Mouse (Mus musculus) layer of hippocampus, postnatal 36 days (tissue): Measurements from ENCODE around the gene 4930486L24Rik. TPM values are rescaled to one million over a fixed set of nuclear protein-coding genes. Genes with fewer than 3 reads are reported as not detected.
"Not testable (repeated sequence)": the region's sequence is repeated elsewhere in the genome, so short reads cannot be mapped to it uniquely, and the experiment has no call there.

Experiments
- DNase-seq, 2 experiments: peaks; one replicate each; pipeline ENCODE4 v3.0.0; 2022
- total RNA-seq, 2 experiments: library from RNA; stranded (reverse); gene quantifications; 2 replicates each; pipeline ENCODE4 v1.2.3; 2021

The 4930486L24Rik gene
- total RNA-seq, result not detected

DNA sequence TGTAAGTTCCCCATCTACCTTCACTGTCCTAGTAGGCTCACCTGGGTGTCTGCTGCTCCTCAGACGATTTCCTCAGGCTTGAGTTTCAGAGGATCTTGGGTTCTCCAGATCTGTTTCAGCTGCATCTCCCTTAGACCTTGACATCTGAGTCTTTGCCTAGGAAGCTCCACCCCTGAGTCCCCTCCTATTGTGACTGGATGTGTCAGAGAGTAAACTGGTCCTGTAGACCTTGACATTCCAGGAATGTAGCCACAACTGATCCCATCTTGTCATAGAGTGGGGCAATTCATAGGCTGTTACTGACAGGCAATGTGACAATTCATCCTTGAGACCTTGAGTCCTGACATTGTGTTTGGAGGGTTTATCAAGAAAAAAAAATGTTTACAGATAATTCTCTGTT, at the start of gene 4930486L24Rik:
TSS of gene 4930486L24Rik (minus strand) at position 195 of the 400 bp plus-strand sequence.
- DNase-seq, result no peak

DNA sequence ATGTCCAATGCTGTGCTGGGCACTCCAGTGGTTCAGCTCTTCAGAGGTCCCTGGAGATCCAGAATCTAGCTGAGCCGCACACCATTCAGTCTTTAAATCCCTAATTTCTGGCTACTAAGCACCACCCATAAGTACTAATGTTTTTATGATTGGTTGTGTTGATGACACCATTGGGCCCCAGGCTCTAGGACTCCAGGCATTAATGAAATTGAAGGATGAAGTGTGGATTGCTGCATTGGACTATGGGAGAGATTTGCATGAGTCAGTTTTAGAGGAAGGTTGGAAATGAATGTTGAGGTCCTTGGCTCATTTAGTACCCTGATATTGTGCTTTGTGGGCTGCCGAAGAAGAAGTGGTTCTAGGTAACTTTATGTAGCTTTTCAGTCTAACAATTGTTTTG, 40.5 kb upstream of the 4930486L24Rik start, which contains the start of gene Tpbpb:
TSS of gene Tpbpb (minus strand) at position 101 of the 400 bp plus-strand sequence.
- not testable (repeated sequence) for DNase-seq

DNA sequence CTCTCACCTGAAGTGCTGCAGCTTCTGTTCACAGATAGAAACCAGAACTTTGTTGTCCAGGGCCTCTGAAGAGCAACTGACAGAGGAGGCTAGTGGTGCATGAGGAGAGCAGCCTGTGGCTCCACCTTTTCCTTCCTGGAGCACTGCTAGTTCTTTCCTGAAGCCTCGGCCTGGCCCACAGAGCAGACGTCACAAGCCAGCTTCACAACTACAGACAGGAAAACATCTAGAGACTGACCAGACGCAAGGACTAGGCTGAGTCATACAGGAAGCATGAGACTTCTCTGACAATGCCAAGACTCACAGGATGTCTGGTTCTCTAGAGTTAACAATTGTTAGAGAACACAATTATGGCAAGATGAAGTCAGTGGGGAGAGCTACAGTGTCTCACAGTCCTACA, 33.1 kb upstream of the 4930486L24Rik start, which contains the start of gene Ctla2b:
TSS of gene Ctla2b (minus strand) at position 120 of the 400 bp plus-strand sequence.
- no peak for DNase-seq

DNA sequence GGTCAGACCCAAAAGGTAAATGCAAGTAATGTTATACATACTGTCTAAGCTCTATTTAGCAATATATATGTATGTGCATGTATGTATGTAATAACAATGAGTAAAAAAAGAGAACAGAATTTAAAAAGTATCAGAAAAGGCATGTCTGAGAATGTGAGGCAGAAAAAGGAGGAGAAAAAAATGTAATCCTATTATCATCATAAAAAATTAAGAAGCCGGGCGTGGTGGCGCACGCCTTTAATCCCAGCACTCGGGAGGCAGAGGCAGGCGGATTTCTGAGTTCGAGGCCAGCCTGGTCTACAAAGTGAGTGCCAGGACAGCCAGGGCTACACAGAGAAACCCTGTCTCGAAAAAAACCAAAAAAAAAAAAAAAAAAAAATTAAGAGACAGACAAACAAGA, 32.5 kb upstream of the 4930486L24Rik start, which contains the start of gene Gm49392:
TSS of gene Gm49392 (minus strand) at position 101 of the 400 bp plus-strand sequence.
- not testable (repeated sequence) for DNase-seq

DNA sequence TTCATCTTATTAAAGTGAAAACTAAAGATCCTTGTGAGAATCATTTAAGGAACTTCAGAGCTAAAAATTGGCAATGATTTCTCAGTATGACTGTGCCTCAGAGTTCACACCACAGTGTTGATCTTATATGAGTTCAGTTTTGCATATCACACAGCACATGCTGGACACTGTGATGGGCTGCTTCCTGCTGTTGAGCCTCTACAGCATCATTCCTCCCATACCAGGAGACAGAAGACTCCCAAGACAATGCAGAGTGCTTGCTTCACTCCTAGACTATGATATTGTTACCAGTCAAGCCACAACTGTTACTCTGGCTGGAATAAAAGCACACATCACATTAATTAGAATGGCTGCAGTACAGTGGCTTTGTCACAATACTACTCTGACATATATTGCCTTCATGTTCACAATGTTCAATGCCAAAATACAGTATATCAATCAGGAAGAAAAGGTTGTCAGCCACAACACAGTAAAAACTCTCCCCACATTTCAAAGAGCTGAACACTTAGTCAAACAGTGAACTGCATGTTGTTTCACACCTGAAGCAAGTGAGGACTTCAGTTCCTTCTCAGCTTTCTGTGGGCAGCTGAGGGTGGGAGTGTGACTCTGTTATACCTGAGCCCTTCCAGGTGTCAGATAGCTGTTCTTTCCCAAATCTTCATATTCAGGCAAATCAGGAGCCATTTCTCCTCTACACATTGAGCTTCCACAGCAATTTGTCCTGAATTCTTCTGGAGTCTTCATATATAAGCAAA, 31.3 kb upstream of the 4930486L24Rik start:
- DNase-seq, result no peak

DNA sequence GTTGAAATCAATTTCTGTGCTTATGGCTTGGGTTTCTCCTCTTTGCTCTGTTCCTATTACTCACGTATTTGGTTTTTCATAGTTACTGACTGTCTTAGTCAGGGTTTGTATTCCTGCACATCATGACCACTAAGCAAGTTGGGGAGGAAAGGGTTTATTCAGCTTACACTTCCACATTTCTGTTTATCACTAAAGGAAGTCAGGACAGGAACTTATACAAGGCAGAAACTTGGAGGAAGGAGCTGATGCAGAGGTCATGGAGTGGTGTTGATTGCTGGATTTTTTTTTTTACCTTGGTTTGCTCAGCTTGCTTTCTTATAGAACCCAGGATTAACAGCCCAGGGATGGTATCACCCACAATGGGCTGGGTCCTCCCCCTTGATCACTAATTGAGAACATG, 28.0 kb upstream of the 4930486L24Rik start:
- DNase-seq, result no peak

DNA sequence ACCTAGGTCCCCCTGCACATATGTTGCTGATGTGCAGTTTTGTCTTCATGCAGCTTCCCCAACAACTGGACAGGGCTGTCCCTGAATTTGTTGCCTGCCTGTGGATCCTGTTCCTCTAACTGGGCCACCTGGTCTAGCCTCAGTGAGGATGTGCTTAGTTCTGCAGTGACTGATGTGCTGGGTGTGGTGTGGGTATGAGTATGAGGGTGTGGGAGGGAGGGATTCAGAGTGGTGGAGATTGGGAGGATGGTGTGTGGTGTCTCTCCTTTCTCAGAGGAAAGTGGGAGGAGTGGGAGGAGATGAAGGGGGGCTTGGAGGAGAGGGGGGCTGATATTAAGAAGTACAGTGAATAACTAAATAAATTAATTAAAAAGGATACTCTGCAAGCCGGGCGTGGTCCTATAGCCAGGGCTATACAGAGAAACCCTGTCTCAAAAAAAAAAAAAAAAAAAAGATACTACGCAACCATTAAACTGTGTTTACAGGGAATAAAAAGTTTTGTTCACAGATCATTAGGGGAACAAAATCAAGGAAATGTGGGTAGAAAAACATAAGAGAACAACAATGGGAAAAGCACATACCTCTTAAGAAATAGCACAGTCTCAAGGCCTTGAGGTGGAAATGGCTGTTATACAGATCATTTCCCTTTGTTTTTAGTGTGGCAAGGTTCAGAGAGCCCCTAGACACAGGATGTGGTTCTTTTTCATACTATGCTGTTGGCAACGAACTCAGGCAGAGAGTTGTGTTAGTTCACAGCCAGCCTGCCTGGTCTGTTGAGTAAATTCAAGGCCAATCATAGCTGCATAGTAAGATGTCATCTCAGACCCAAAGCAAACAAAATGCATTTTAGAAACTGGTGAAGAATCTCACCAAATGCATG, 15.8 kb downstream of the 4930486L24Rik start:
- DNase-seq, result no peak

DNA sequence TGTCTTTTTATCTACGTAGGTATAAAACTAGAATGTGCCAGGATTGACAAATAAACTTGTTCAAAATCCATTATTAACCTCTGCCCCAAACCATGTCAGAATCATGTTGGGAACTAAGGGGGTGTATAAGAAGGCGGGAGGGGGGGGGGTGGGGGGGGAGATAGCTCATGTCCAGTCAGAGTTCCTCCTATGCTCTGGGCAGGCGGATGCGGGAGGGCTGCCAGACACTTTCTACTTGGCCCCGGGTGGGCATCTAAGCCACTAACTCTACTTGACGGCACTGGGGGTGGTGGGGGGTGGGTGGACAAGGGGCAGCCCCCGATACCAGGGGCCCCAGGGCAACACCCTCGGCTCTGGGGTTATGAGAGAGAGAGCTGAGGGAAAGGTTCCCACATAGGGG, 21.1 kb downstream of the 4930486L24Rik start:
- DNase-seq, result no peak

DNA sequence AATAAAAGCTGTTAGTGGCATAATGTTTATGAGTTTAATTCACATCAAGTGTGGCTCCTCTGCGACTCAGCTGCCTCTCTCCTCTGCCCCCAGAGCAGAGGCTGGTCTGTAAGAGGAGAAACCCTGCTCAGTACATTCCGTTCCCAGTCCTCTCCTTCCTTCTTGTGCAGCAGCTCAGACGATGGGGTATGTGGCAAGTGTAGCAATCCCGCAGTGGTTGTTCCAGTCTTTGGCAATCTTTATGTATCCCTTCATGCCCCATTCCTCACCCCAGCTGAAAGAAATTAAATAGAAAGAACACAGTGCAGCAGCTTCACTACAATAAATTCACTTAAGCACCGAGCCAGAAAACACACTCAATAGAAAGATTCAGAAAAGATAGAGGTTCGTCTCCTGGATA, 21.6 kb downstream of the 4930486L24Rik start:
- no peak for DNase-seq

DNA sequence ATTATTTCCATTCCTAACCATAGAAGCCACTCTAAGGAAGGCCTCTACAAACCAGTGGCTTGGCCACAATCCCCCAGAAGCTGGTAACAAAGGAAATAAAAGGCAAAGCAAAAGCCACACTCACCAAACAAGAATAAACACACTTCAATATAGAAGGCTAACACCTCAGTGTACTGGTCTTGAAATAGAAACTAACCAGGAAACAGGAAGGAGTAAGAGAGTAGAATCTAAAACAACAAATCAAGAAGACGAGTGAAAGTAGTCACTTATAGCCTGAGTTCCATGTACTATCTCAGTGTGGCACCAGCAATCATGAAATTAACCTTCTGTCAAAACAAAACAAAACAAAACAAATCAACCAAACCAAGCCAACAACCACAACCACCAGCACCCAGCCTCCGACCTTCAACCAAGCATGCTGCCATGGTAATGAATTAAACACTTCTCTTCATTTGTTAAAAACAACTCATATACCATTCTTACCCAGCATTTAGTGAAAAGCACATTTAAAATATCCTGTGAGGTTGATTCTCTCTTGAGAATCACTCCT, 24.8 kb downstream of the 4930486L24Rik start:
- no peak for DNase-seq

DNA sequence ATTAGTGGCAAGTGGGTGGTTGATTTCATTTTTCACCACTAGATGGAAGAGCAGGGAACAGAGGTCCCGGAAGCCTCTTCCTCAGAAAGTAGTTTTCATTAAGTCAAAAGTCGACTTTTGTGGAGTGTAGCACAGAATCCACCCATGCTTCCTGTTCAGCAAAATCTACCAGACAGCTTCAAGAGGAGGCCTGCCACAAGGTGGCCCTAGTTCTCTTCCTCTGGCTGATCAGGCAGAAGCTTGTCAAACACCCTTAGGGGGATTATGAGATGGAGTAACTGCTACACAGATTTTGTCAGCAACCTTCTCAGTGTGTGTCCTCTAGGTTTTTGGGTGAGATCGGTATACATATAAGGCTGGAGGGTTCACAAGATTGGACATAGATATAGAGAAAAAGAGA, 38.2 kb downstream of the 4930486L24Rik start:
- DNase-seq, result no peak

DNA sequence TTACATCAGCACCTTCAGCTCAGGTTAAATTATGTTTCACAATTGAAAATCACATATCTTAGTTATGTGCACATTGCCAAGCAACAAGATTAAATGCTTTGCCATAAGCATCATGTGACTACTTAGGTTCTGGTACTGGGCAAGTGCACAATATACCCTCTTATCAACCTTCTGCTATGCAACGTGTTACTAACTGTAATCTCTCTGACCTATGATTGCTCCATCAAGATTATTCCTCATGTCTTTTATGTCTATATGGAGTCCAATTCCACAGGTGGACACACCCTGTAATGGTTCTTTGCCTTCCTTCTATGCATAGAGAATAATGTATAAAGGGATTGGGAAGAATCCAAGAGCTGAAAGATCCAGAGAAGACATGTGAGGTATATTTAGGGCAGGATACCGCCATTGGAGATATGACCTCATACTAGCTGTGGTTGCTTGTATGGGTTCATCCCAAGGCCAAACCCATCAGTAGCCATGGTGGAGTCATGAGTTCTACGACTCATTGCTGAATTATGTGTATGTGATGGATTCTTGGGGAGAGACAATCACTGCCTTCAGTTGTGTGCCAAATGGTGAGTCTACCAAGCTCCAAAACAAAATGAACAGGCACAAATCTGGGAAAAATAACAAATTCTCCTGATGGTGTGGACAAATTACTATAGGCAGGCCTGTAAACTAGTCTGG, 43.6 kb downstream of the 4930486L24Rik start:
- no peak for DNase-seq

DNA sequence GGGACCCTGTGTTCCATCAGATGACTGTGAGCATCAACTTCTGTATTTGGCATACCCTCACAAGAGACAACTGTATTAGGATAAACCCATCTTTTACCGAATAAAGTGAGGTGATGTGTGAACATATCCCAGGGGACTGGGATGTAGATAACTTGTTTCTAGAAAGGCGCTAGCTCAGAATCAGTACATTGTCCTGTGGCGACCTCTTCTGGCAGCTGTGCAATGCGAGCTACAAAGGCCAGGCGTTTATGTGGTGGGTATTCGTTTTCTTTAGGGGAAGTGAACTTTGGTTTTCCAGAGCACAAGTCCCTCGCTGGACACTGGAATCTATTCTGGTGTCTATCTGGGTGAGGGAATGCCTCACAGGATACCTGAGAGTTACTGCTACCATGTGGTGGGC, 44.8 kb downstream of the 4930486L24Rik start:
- peak; percentile 15 to 16 for DNase-seq

DNA sequence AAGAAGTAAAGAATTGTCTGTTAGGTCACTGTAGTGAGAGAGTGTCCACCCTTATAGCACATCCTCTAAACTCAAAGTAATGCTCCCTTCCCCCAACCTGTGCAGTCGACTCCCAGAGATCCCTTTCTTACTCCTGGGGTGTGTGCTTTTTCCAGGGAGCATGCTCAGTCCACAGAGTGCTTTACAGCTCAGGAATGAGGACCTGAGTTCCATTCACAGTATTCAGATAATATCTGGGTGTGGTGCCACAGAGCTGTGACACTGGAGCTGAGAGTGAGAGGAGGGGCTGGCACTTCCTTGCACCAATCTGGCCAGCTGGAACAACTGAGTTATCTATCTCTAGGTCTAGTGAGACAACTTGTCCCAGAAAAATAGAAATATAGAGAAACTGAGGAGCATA, 50.6 kb downstream of the 4930486L24Rik start:
- DNase-seq, result no peak

DNA sequence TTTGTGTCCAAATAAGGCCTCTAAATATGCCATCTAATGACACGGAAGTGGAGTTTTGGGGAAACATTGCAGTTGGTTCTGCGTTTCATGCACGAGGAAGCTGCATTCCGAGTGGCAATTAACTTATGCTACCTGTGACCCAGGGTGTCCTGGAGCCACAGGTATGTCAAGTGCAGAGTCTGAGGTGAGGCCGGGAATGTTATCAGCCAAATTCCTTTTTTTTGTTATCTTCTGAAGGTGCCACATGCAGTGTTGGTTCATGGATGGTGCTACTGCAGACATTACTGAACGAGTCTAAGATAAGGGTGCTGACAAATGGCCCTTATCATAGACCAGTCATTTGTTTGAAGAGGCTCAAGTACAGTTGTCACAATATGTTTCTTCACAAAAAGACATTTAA, 51.5 kb downstream of the 4930486L24Rik start:
- no peak for DNase-seq

DNA sequence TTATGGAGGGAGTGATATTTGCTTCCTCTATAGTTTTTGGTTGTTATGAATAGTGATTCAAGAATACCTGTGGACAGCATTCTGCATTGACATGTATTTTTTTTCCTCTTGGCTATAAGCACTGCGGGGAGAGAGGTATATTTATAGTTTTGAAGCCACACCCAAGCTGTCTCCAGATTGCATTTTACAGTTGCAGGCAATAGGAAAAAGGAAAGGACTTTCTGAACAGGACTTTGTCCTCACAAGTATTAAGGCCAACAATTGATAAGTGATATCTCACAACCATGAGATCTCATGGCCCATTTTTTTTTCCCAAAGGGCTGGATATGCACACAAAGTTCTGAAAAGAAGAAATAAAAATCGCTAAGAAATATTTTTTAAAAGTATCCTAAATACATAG, 54.6 kb downstream of the 4930486L24Rik start:
- no peak for DNase-seq

DNA sequence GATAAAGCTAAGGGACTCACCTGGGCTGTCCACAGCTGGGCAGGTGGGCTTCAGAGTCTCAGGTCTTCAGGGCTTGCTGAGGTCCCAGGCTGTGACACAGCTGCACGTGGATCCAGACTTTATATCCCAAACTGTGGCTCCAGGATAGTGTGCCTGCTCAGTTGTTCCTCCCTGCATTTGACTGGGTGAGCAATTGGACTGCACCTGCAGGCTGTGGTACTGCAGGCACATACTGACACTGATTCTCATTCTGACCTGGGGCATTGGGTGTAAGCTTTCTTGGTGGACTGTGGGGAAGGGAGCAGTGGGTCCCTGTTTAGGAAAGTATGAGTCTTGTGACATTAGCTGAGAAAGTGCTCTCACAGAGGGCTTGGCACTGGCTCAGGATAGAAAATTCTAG, 61.5 kb downstream of the 4930486L24Rik start, which contains the start of gene Ctsll3:
TSS of gene Ctsll3 (minus strand) at position 101 of the 400 bp plus-strand sequence.
- DNase-seq, result no peak

Other genes starting within 250 kb of the 4930486L24Rik start
- not detected for gene BC051665, start 78.1 kb downstream of the 4930486L24Rik start, total RNA-seq
- not detected for gene Ctsll3, start 61.6 kb downstream of the 4930486L24Rik start, total RNA-seq
- gene Gm49392, start 32.4 kb upstream of the 4930486L24Rik start, total RNA-seq, result not detected
- 1 to 10 TPM; 1.1 to 3.7 TPM for gene Ctla2b, start 33.0 kb upstream of the 4930486L24Rik start, total RNA-seq
- gene Tpbpb, start 40.4 kb upstream of the 4930486L24Rik start, total RNA-seq, result not detected
- not detected for gene Gm49393, start 71.1 kb upstream of the 4930486L24Rik start, total RNA-seq
- not detected for gene Gm49391, start 72.1 kb upstream of the 4930486L24Rik start, total RNA-seq
- 10 to 100 TPM; 14.9 to 19.0 TPM for gene Ctla2a, start 72.2 kb upstream of the 4930486L24Rik start, total RNA-seq
- not detected for gene Tpbpa, start 77.5 kb upstream of the 4930486L24Rik start, total RNA-seq
- gene Ctsj, start 141.5 kb upstream of the 4930486L24Rik start, total RNA-seq, result not detected
- gene Ctsq, start 176.2 kb upstream of the 4930486L24Rik start, total RNA-seq, result not detected